ENCODE assay signal across 28 mouse cellular contexts in the genomic region with DNA sequence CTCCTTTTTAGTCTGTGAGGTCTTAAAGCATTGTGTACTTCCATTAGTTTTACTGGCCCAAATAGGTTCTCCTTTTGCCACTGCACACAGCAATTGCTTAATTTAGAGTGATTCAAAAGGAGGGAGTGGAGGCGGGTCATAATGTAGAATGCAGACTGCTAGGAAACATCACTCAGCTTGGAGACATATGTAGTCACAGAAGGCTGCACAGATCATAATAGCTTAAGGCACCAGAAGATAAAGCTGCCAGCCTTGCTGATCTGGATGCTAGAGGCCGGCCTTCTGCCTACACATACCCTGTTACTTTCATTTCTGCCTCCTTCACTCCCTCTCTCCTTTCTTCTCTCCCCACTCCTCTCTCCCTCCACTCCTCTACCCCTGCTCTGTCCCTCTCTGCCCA.
DNase-seq lines count a peak whose midpoint lies in the region; ATAC-seq and TF ChIP-seq lines count a peak whose summit lies in the region.
"Had no signal": no experiment of that assay in that cellular context is flagged by ENCODE, and none has a peak within 500 bp of the region (broad histone marks: within the 10 kb centered on the region; RNA-seq: fewer than 3 reads in every experiment).

No protein-coding gene starts in this region.

- no peaks in the 10 kb centered on the region for H3K9me3 ChIP-seq in forebrain, embryonic 15.5 days
- H3K9me3 ChIP-seq in forebrain, embryonic 10.5 days = no peaks in the 10 kb centered on the region
- no peaks in the 10 kb centered on the region for H3K9me3 ChIP-seq in forebrain, embryonic 16.5 days (ENCODE audit: control insufficient read depth, low read length)
- H3K9me3 ChIP-seq in hindbrain, postnatal 0 days (ENCODE audit: low read length) = no peaks in the 10 kb centered on the region
- H3K9me3 ChIP-seq: heart, embryonic 13.5 days; hindbrain, embryonic 10.5 days; hindbrain, embryonic 15.5 days; liver, embryonic 13.5 days; megakaryocyte, embryonic 14.5 days; midbrain, embryonic 12.5 days; neural tube, embryonic 12.5 days had no signal

- no peak overlapping the region for H3K9ac ChIP-seq in forebrain, embryonic 15.5 days (replicated peaks)
- no peak overlapping the region for H3K9ac ChIP-seq in forebrain, embryonic 16.5 days (replicated peaks; ENCODE audit: low read depth, low read length)
- no peak overlapping the region for H3K9ac ChIP-seq in hindbrain, postnatal 0 days (replicated peaks; ENCODE audit: low read length)
- H3K9ac ChIP-seq: heart, embryonic 13.5 days; hindbrain, embryonic 15.5 days; liver, embryonic 13.5 days; midbrain, embryonic 12.5 days; neural tube, embryonic 12.5 days had no signal

- WGBS in forebrain, embryonic 15.5 days = 72% methylated on average over 2 of the region's 2 CpGs
- 87% methylated on average over 2 of the region's 2 CpGs for WGBS in forebrain, embryonic 10.5 days
- 62% methylated on average over 2 of the region's 2 CpGs for WGBS in forebrain, embryonic 16.5 days
- WGBS in hindbrain, postnatal 0 days = 56% methylated on average over 2 of the region's 2 CpGs

- H3K36me3 ChIP-seq in forebrain, embryonic 15.5 days = no peaks in the 10 kb centered on the region
- H3K36me3 ChIP-seq in forebrain, embryonic 10.5 days (replicated peaks) = no peaks in the 10 kb centered on the region
- H3K36me3 ChIP-seq in forebrain, embryonic 16.5 days (ENCODE audit: control insufficient read depth, insufficient read depth) = no peaks in the 10 kb centered on the region
- H3K36me3 ChIP-seq in hindbrain, postnatal 0 days (ENCODE audit: insufficient read depth, low read length) = no peaks in the 10 kb centered on the region
- H3K36me3 ChIP-seq: heart, embryonic 13.5 days; hindbrain, embryonic 10.5 days; hindbrain, embryonic 15.5 days; liver, embryonic 13.5 days; midbrain, embryonic 12.5 days; neural tube, embryonic 12.5 days had no signal

- H3K27ac ChIP-seq in forebrain, embryonic 15.5 days (replicated peaks) = no peak overlapping the region
- no peak overlapping the region for H3K27ac ChIP-seq in forebrain, embryonic 10.5 days
- H3K27ac ChIP-seq in forebrain, embryonic 16.5 days (ENCODE audit: low read length) = no peak overlapping the region
- H3K27ac ChIP-seq in hindbrain, postnatal 0 days = no peak overlapping the region
- H3K27ac ChIP-seq: heart, embryonic 13.5 days; hindbrain, embryonic 10.5 days; hindbrain, embryonic 15.5 days; liver, embryonic 13.5 days; midbrain, embryonic 12.5 days; neural tube, embryonic 12.5 days; stomach, postnatal 0 days had no signal

- H3K27me3 ChIP-seq in forebrain, embryonic 15.5 days = no peaks in the 10 kb centered on the region
- H3K27me3 ChIP-seq in forebrain, embryonic 10.5 days (ENCODE audit: poor library complexity, severe bottlenecking) = no peaks in the 10 kb centered on the region
- no peaks in the 10 kb centered on the region for H3K27me3 ChIP-seq in forebrain, embryonic 16.5 days (replicated peaks; ENCODE audit: control insufficient read depth, insufficient read depth, low read length)
- no peaks in the 10 kb centered on the region for H3K27me3 ChIP-seq in hindbrain, postnatal 0 days (ENCODE audit: insufficient read depth, low read length)
- H3K27me3 ChIP-seq: heart, embryonic 13.5 days; hindbrain, embryonic 15.5 days; liver, embryonic 13.5 days; megakaryocyte, embryonic 14.5 days; midbrain, embryonic 12.5 days; neural tube, embryonic 12.5 days had no signal

- no peak for TF ChIP-seq CTCF in hindbrain, postnatal 0 days (IDR thresholded peaks at IDR 0.05; ENCODE audit: low read depth)

- H3K4me1 ChIP-seq in forebrain, embryonic 15.5 days = no peaks in the 10 kb centered on the region
- H3K4me1 ChIP-seq in forebrain, embryonic 10.5 days = no peaks in the 10 kb centered on the region
- H3K4me1 ChIP-seq in forebrain, embryonic 16.5 days (replicated peaks; ENCODE audit: control insufficient read depth, insufficient read depth, low read length) = no peaks in the 10 kb centered on the region
- no peaks in the 10 kb centered on the region for H3K4me1 ChIP-seq in hindbrain, postnatal 0 days (ENCODE audit: insufficient read depth, low read length)
- H3K4me1 ChIP-seq: heart, embryonic 13.5 days; hindbrain, embryonic 10.5 days; hindbrain, embryonic 15.5 days; liver, embryonic 13.5 days; megakaryocyte, embryonic 14.5 days; midbrain, embryonic 12.5 days; neural tube, embryonic 12.5 days had no signal

- ATAC-seq in forebrain, embryonic 15.5 days (replicated peaks) = peak; percentile 64; the same call in 1 of the 2 replicates
- ATAC-seq in forebrain, embryonic 16.5 days = peak; percentile 83
- ATAC-seq in hindbrain, postnatal 0 days = no peak
- ATAC-seq: lung, postnatal 0 days; Patski had no signal

- no peak overlapping the region for H3K4me2 ChIP-seq in forebrain, embryonic 15.5 days (replicated peaks)
- no peak overlapping the region for H3K4me2 ChIP-seq in forebrain, embryonic 16.5 days (ENCODE audit: low read length)
- no peak overlapping the region for H3K4me2 ChIP-seq in hindbrain, postnatal 0 days (ENCODE audit: low read depth, low read length)
- H3K4me2 ChIP-seq: heart, embryonic 13.5 days; hindbrain, embryonic 15.5 days; liver, embryonic 13.5 days; midbrain, embryonic 12.5 days; neural tube, embryonic 12.5 days had no signal

- DNase-seq in forebrain, embryonic 10.5 days (ENCODE audit: extremely low spot score, low spot score) = no peak
- peak; percentile 46 for DNase-seq in brain, adult 2 months (ENCODE audit: low read depth, low spot score)
- DNase-seq in layer of hippocampus, adult 9-11 months = peak; percentile 52
- no peak for DNase-seq in hindbrain, postnatal 0 days (ENCODE audit: low spot score)
- no peak for DNase-seq in cerebellum, adult 8-10 months
- DNase-seq: adrenal gland, postnatal 25 days; cerebellum, adult 11-12 months; cerebellum, postnatal 14 days; heart, postnatal 10 days; kidney, adult 18-20 months; kidney, postnatal 36 days; left cerebral cortex, postnatal 4 days; liver, embryonic 13.5 days; lung, adult 18-20 months; lung, postnatal 4 days; right cerebral cortex, adult 18-20 months had no signal

- H3K4me3 ChIP-seq in forebrain, embryonic 15.5 days = no peak overlapping the region
- no peak overlapping the region for H3K4me3 ChIP-seq in forebrain, embryonic 10.5 days
- no peak overlapping the region for H3K4me3 ChIP-seq in forebrain, embryonic 16.5 days (replicated peaks; ENCODE audit: low read length)
- H3K4me3 ChIP-seq in hindbrain, postnatal 0 days (ENCODE audit: low read length) = no peak overlapping the region
- H3K4me3 ChIP-seq: heart, embryonic 13.5 days; hindbrain, embryonic 10.5 days; hindbrain, embryonic 15.5 days; liver, embryonic 13.5 days; megakaryocyte, embryonic 14.5 days; midbrain, embryonic 12.5 days; myocyte; neural tube, embryonic 12.5 days had no signal

Comparison
In these comparisons a context has a peak if more than half of its experiments do, and no peak if none do; other contexts are left out.
1. DNase-seq: peak in brain, adult 2 months (single experiment) and layer of hippocampus, adult 9-11 months (single experiment); none in forebrain, embryonic 10.5 days (single experiment), hindbrain, postnatal 0 days (single experiment) and cerebellum, adult 8-10 months (single experiment).